Mouse (Mus musculus): ENCODE measurements around the gene Rtn4.
"Not testable (repeated sequence)": the region's sequence is repeated elsewhere in the genome, so short reads cannot be mapped to it uniquely, and the experiment has no call there.

The Rtn4 gene

DNA sequence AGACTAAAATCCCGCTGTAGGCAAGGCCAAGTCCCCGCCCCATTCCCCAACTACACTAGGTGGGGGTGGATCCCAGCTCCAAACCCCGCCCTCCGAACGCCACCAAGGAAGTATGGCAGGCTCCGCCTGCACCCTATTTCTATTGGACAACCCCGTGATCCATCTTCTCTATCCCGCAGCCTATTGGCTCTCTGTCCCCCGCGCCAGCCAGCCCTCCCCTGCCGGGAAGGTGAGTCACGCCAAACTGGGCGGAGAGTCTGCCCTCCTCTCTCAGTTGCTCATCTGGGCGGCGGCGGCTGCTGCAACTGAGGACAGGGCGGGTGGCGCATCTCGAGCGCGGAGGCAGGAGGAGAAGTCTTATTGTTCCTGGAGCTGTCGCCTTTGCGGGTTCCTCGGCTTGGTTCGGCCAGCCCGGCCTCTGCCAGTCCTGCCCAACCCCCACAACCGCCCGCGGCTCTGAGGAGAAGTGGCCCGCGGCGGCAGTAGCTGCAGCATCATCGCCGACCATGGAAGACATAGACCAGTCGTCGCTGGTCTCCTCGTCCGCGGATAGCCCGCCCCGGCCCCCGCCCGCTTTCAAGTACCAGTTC lies at the start of gene Rtn4:
TSS of gene Rtn4 (plus strand) at position 265 of the 590 bp plus-strand sequence.
- DNase-seq (ENCODE audit: low spot score in 2 of 2): peak; percentile 96 to 98

DNA sequence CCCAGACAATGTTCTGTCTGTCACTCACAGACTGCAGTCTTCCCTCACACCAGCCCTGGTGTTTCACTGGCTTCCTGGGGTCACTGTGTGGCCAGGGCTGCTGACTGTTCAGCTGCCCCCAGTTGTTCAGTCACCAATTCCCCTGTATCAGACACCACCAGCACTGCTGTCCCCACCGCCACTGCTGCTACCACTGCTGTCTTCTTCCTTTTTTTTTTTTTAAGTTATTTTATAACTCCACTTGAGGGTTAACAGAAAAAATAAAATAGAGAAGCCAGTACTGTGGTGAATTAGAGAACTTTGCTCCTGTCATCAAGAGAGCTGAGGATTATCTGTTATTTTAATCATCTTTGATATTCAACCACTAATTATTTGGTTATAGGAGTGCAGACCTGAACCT lies 48.3 kb upstream of the Rtn4 start:
- no peak for DNase-seq (ENCODE audit: low spot score in 2 of 2)

DNA sequence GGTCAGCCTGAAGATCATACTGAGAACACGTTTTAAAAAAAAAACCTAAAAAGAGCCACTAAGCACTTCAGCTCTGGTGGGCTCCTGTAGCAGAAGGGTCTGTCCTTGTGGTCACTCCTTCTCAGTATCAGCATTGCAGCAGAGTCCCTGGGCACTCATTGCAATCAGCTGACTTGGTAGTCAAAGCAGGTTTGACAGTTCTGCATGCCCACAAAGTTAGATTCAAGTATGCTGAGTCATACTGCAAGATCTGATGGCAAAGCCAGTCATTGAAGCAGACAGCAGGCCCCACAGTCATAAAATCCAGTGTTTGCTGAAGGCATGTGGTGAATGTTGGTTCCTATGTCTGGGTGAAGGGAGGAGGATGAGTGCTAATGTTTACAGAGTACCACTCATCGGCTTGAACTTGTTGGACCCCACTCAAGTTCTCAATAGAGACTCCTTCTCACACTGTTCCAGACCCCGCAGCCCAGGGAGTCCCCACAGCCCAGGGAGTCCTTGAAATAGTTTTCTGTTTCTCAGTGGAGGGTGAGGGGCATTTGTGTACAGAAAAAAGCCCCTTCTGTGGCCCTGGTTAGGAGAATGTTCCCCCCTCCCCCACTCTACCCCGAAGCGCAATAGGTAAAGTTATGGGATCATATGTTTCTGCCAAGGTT lies 47.2 kb upstream of the Rtn4 start:
- DNase-seq (ENCODE audit: low spot score in 2 of 2): peak; percentile 25 to 35

DNA sequence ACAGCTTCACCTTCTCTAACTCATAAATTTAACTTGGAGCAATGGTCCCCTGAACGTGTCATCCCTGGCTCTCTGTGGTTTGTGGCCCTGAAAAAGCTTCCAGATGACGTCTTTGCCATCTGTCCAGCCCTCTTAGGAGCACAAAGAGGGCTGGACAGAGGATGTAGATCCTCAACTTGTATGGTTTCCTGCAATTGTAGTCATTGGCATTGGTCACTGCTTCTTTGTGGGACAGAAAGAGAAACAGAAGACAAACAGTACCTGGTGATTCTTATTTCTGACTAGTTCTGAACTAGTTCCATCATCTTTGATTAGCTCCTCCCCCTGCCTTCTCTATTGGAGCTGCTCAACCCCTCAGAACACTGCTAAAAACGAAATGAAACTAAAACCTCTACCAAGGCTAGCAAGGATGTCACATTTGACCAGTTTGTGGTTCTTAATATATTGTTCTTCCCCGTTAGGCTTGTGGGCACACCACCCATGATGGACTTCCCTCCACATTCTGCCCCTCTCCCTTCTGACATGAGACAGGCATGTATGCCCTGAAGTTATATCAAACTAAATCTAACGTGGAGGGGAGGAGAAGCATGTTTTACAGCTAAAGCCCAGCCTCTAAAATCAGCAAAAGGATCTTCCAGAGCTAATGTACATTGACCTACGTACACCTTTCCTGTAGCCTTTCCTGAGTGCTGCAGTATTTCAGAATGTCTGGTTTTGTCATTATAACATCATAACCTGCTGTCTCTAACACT lies 45.0 kb upstream of the Rtn4 start:
- no peak for DNase-seq (ENCODE audit: low spot score in 2 of 2)

- DNase-seq (ENCODE audit: low spot score in 2 of 2): not testable (repeated sequence)
These were observed 37.4 kb upstream of the Rtn4 start for GRCm38 (mm10) chr11:29655381-29655780.

- no peak for DNase-seq (ENCODE audit: low spot score in 2 of 2)
These were observed 32.0 kb upstream of the Rtn4 start for GRCm38 (mm10) chr11:29660740-29661139.

GRCm38 (mm10) chr11:29667634-29668033 lies 25.1 kb upstream of the Rtn4 start:
- DNase-seq (ENCODE audit: low spot score in 2 of 2): no peak

DNA sequence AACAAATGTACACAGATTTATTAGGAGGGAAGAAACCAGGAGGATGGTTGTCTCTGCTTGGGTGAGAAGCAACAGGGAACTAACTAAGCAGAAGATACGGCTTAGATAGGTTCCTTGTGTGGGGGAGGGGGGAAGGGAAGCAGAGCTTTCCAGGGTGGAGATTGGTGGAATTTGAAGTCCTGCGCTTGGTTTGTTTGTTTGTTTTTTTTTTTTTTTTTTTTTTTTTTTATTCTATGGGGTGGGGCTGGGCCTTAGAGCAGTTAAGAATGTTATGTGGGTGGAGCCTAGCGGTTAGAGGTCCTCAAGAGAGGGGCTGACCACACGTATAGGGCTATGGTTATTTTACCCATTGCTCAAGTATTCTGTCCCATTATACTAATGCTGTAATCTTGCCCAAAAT lies 23.0 kb upstream of the Rtn4 start:
- DNase-seq (ENCODE audit: low spot score in 2 of 2): no peak

DNA sequence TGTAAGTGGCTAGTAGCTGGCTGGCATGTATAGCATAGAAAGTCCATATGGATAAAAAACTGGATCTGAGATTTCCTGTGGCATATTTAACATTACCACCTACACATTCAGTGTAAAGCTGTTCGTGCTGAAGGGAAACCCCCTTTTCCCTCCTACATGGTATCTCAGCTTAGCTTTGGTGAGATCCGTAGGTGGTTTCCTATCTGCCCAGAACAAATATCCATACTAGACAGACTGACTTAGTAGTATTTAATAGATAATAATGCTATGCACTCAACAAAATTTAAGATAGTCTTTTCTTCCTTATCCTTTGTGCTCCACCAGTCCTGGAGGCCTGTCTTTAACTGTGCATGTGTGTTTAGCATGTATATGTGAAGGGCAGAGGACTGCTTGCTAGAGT lies 19.4 kb upstream of the Rtn4 start:
- DNase-seq (ENCODE audit: low spot score in 2 of 2): no peak

DNA sequence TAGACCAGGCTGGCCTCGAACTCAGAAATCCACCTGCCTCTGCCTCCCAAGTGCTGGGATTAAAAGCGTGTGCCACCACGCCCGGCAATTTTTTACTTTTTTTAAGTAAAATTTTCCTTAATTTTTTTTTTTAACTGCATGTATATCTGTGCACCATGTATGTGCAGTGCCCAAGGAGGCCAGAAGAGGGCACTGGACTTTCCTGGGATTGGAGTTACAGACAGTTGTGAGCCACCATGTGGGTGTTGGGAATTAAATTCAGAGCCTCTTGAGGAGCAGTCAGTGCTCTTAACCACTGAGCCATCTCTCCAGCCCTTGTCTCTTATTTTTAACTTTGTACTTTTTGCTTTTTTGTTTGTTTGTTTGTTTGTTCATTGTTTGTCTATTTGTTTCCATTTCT lies 16.0 kb upstream of the Rtn4 start:
- no peak for DNase-seq (ENCODE audit: low spot score in 2 of 2)

DNA sequence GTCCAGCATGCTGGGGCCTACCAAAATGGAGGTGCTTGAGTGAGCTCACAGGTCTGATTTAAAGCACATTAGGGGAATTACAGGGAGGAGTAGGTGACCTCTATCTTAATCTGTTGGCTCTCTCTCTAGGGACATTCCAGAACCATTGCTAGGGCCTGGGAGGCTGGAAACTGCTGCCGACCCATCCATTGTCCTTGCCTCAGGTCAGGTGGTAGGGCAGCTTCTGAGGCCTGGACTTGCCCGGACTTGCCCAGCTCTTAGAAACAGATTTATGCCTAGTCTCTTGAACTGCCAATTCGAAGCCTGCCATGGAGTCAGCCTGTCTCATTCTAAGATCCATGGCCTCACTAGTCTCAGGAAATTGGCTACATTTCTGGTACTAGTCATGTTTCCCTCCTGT lies 12.8 kb upstream of the Rtn4 start:
- DNase-seq (ENCODE audit: low spot score in 2 of 2): no peak

- no peak for DNase-seq (ENCODE audit: low spot score in 2 of 2)
These were observed 12.0 kb upstream of the Rtn4 start for GRCm38 (mm10) chr11:29680771-29681170.

DNA sequence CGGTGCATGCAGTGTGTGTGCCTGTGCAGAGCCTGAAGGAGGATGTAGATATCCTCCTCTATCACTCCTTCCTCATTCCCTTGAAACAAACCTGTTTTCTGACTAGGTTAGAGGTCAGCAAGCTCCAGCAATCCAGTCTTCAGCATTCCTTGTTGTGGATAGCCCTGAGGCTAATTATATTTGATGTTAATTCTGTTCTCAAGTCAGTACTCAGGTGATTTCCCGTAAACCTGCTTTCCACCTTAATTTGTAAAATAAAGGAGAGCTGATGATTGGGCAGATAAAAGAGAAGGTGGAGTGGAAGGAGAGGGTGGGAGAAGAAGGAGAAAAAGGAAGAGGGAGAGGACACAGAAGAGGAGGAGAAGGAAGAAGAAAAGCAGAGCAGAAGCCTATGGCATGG lies 8.5 kb upstream of the Rtn4 start:
- no peak for DNase-seq (ENCODE audit: low spot score in 2 of 2)

GRCm38 (mm10) chr11:29686176-29686575 lies 6.6 kb upstream of the Rtn4 start:
- no peak for DNase-seq (ENCODE audit: low spot score in 2 of 2)

- no peak for DNase-seq (ENCODE audit: low spot score in 2 of 2)
These were observed 1.2 kb upstream of the Rtn4 start for GRCm38 (mm10) chr11:29691556-29691955.

DNA sequence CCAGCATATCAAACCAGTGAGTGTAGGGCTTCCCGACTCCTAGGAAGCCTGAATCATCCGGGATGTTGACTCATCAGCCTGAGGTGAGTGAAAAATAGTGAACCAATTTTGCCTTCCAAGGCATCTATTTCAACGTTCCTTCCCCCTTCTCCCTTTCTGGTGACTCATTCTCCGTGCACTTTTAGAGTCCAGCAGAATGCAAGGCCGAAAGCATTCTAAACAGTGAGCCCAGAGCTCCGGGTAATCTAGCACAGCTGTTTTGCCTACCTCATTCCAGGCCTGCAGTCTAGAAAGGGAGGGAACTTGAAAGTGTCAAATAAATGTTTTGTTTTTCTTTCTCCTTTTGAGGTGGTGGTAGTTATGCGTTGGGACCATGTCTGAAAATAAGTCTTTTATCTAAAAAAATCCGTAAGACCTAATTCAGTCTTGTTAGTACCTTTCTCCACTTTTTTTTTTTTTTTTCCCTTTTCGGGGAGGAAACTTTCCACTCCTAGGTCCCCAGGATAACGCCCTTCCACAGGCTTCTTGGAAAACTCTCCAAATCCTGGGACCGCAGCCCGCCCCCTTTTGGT lies 550 bp upstream of the Rtn4 start:
- peak; percentile 35 to 42 for DNase-seq (ENCODE audit: low spot score in 2 of 2)

DNA sequence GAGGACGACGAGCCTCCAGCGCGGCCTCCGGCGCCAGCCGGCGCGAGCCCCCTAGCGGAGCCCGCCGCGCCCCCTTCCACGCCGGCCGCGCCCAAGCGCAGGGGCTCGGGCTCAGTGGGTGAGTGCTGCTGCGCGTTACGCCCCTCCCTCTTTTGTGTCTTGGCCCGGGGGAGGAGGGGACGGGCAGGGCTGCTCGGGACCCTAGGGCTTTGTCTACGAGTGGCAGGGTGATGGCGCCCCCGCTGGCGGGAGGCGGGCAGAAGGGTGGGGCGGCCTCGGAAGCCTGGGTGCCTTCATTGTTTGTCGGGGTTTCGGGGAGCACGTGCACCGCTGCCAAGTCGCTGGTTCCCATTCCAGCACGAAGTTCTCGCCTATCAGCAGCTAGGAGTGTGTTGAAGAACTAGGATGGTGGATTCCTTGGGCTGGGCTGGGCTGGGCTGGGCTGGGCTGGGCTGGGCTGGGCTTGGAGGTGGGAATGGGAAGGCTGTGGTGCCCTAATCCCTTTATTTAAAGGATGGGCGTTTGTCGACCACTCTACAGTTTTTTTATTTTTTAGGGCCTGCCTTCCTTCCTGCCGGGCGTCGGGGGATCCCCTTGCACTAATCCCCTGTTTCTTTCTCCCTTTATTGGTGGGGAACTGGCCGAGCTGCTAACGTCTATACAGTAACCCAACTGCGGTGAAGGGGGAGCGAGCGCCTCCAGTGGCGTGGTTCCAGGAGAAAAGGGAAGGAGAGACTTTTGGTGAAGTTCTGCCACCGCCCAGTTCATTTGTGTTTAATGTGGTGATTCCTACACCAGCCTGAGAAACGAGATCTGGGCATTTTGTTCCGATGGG lies 1.0 kb downstream of the Rtn4 start:
- peak; percentile 86 to 88 for DNase-seq (ENCODE audit: low spot score in 2 of 2)

GRCm38 (mm10) chr11:29694754-29695153 lies 2.0 kb downstream of the Rtn4 start:
- no peak for DNase-seq (ENCODE audit: low spot score in 2 of 2)

DNA sequence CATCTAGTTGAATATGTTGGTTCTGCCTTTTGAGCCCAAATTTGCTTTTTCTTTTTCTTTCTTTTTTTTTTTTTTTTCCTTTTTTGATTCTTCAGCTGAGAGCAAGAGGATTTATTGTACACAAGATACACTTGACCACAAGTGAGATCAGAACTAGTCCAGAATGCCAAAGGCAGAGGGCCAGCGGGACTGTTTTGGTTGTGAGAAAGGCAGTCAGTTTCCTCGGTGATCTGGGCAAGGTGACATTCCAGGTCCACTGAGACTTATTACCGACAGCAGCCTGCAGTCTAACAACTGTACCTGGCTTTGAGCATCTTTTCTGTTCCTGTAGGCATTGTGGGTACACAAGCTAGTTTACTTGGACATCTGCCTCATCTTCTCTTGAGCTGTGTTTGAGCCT lies 10.0 kb downstream of the Rtn4 start:
- no peak for DNase-seq (ENCODE audit: low spot score in 2 of 2)

- DNase-seq (ENCODE audit: low spot score in 2 of 2): no peak
These were observed 12.5 kb downstream of the Rtn4 start for GRCm38 (mm10) chr11:29705263-29705662.

DNA sequence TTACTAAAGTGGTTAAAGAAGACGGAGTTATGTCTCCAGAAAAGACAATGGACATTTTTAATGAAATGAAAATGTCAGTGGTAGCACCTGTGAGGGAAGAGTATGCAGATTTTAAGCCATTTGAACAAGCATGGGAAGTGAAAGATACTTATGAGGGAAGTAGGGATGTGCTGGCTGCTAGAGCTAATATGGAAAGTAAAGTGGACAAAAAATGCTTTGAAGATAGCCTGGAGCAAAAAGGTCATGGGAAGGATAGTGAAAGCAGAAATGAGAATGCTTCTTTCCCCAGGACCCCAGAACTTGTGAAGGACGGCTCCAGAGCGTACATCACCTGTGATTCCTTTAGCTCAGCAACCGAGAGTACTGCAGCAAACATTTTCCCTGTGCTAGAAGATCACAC lies 14.1 kb downstream of the Rtn4 start:
- DNase-seq (ENCODE audit: low spot score in 2 of 2): no peak

DNA sequence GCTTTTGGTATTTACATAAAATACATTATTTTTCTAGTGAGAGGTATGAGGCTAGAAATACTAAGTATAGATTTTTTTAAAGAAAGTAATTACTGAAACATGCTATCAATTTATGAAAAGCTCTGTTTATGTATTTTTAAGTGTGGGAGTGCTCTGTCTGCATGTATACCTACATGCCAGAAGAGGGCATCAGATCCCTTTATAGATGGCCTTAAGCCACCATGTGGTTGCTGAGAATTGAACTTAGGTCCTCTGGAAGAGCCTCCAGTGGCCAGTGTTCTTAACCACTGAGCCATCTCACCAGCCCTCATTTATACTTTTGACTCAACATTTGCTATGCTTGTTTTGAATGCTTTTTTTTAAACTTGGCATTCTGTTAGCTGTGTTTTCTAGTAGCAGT lies 16.8 kb downstream of the Rtn4 start:
- no peak for DNase-seq (ENCODE audit: low spot score in 2 of 2)
